Mouse (Mus musculus) lung, postnatal 14 days (tissue): ENCODE measurements around the gene Actrt2.
A peak's percentile ranks its signal among the peaks of the same experiment; 100 is the strongest.

Source experiments
- DNase-seq: peaks from one replicate; pipeline ENCODE4 v3.0.0; 2021

Gene Actrt2

GRCm38 (mm10) chr4:154682311-154682710, 14.6 kb upstream of the Actrt2 start:
- no peak for DNase-seq

GRCm38 (mm10) chr4:154675441-154676000, 7.9 kb upstream of the Actrt2 start:
- no peak for DNase-seq

GRCm38 (mm10) chr4:154674966-154675365, 7.3 kb upstream of the Actrt2 start:
- DNase-seq: no peak

GRCm38 (mm10) chr4:154674541-154674940, 6.9 kb upstream of the Actrt2 start:
- DNase-seq: peak; percentile 73

DNA sequence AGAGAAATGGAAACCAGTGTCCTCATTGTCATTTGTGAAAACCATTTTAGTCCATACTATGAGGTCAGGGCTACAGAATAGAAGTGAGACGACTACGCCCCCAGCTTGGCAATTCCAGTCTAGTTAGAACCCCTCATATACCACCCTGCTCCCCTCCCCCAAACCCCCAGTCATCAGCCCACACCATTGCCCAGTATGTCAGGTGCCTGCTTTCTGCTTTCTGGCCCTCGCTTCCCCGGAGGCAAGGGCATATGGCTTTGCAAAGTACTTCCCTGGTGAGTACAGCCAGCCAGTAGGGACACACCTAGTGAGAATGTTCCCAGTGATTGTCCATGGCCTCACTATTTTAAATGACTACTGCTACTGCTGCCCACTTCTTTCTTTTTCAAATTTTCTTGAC, 6.3 kb upstream of the Actrt2 start:
- no peak for DNase-seq

- no peak for DNase-seq
Measured at GRCm38 (mm10) chr4:154672027-154672426, 4.4 kb upstream of the Actrt2 start.

GRCm38 (mm10) chr4:154671232-154671912, 3.7 kb upstream of the Actrt2 start:
- no peak for DNase-seq

GRCm38 (mm10) chr4:154662681-154663215, 4.9 kb downstream of the Actrt2 start:
- DNase-seq: no peak

DNA sequence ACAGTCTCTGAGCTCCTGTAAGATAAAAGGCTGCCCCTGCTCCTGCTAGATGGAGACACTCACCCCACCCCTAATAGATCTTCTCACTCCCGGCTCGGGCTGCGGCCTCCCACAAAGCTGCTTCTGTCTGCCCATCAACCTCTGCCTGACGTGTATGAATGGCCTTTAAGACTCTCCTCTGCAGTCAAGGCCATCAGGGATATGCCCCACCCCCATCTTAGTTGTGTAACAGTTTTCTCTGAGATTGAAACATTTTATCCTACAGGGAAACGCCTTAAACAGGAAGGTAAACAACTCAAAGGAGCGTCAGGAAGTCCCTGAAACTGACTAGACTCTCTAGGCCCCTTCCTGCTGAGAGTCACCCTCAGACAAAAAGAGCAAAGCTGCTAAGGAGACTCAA, 6.4 kb downstream of the Actrt2 start:
- no peak for DNase-seq

GRCm38 (mm10) chr4:154660025-154660424, 7.6 kb downstream of the Actrt2 start:
- DNase-seq: no peak

DNA sequence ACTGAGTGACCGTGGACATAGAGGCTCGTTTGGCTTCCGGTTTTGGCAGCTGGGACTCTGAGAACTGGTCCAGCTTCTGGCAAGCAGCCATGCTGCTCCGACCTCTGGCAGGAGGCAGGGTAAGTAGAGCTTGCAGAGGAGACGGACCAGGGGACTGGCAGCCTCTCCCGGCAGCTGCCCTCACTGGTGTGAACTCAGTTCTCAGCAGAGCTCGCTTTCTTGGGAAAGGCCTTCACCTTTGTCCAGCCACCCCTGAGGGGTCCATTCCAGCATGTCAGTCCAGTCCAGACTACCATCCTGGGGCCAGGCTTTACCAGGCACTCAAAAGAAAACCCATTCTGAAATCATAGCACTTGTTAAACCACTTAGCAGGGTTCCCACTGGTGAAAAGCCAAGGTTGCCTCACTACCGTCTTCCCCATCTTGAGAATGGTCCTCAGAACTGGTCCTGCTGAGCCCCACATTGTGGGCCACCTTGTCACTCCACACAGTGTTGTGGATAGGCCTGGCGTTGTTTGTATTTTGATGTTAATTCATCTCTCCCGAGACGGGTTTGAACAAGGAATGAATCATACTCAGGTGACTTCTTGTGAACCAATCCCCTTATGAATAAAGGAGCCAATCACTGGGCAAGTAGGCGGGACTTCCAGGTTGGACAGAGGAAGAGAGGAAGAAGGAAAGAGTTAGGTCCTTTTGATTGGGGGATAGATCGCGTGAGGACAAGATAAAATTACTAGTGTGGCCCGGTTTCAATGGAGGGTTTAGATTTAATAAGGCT, 12.3 kb downstream of the Actrt2 start:
- DNase-seq: no peak

- no peak for DNase-seq
Measured at GRCm38 (mm10) chr4:154652494-154652893, 15.2 kb downstream of the Actrt2 start.

DNA sequence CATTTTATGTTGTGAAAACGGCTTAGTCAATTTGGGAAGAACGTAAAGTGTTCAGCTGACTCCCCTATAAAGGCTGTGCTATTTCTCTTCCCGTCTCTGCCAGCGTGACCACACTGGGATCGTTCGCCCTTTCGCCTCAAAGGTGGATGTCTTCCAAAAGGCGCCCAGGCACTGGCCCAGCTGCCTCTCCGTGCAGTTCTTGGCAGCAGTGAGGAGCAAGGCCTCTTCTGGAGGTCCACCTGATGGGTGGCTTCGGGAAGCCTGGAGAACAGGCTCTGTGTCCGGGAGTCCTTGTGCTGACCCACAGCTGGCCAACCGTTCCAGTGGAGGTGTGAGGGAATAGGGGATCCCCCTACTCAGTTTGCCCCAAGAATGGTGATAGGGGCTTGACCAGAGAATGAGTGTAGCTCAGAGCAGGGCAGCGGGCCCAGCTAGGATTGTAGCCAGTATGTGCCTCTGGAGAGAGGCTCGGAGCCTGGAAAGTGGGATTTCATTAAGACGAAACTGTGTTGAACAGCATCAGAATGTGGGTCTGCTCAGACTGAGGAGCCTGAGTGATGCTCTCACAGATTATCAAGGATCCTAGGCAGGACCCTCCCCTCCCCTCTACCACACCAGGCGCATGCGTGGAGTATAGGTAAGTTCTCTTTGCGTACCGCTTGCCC, 18.5 kb downstream of the Actrt2 start:
- DNase-seq: no peak

- DNase-seq: no peak
Measured at GRCm38 (mm10) chr4:154642496-154642895, 25.2 kb downstream of the Actrt2 start.

- no peak for DNase-seq
Measured at GRCm38 (mm10) chr4:154641296-154642110, 26.2 kb downstream of the Actrt2 start.

- no peak for DNase-seq
Measured at GRCm38 (mm10) chr4:154640443-154641295, 27.0 kb downstream of the Actrt2 start.

DNA sequence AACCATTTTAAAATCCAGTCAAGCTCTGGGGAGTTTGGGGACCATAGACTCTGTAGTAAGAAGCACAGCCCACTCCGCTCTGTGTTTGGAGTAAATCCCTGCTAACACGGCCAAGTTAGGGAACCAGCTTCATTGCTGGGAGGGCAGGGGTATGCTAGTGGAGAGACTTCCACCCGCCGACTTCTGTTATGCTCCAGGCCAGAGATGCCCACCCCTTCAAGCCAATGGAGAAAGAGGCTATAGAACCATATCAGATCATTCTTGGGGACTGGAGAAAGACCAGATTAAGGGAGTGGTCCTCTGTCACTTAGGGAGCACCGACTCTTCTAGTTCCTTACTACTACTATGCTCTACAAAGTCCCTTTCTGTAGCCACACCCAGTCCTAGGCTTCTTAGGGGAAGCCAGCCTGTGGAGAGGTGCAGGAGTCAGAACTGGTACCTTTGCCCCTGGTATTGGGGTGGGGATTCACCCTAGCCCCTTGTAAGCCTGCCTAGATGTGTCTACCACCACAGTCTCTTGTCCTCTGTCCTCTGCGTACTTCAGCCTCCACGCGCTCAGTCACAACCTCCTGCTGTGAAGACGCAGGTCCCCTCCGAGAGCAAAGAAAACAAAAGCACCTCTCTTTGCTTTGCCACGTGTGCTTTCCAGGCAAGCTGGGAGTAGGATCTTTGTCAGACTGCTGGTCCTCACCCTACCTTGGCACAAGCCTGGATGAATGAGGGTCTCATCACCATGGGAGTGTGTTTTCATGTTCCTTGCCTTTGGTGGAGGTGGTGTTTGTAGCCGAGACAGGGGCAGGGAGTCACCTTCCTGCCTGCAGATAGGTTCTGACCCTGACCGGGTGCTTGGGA, 27.9 kb downstream of the Actrt2 start:
- DNase-seq: no peak

DNA sequence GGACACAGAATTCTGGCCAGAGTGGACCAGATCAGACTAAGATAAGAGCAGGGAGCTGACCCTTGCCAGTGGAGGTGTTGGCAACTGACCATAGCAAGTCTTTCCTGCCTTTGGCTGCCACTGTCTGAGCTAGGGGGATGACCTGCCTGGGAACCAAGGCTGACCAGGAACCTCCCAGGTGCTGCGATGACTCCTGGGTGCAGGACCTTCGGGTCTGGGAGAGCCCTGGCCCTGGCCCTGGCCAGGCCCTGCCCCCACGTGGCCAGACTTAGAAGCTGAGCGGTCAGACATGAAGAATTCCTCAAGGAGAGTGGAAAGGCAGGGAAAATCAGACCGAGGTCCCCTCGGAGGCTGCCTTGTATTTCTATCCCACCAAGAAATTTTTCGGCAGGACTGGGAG, 28.5 kb downstream of the Actrt2 start:
- peak; percentile 55 for DNase-seq

DNA sequence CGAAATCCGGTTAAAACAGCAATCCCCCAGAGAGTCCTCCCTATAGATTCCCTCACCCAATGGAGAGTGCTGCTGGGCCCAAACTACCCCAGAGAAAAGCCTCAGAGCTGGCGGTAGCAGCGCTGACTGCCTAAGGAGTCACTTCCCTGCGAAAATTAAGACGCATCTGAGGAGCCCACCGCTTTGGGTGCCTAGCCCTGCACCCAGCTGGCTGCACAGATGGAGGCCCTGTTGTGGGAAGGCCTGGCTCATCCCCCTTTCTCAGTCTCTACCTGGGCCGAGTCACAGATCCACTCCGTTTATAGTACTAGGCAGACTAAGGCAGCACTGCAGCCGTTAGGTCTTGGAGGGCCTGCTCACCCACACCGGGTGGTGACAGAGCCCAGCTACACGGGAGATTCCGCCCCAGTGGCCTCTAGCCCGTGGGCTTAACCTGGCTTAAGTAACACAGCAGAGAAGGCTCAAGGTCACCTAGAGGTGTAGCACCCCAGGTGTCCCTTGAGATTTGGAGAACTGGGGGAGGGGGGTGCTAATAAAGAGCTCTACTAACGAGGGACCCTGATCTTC, 29.3 kb downstream of the Actrt2 start:
- no peak for DNase-seq
